Mouse (Mus musculus) neural tube, embryonic 10.5 days (tissue): ENCODE measurements at regions not wholly inside any gene's neighbourhood (a gene's known extent, or its start where the extent isn't known, plus 50 kb on each side); places are given as distances from the start of the nearest gene placed in this dataset.

Source experiments
- DNase-seq: peaks from one replicate; pipeline ENCODE4 v3.0.0-alpha.2; 2017; ENCODE audit warnings: low spot score; ENCODE audit errors: extremely low spot score

DNA sequence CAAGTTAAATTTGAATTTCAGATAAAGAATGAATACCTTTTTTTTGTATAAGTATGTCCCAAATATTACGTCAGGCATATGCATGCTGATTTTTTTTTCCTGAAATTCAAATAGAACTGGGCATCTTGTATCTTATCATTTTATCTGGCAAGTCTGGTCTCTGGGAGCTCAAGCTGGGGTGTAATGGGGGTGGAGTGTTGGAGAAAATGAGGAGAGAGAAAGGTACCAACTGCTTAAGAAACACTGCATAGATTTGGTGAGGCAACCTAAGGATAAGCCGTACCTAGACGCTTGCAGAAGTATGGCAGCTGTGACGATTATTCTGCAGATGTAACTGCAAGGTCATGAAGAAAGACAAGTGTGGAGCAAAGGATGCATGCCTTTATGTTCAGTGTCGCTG, 601.7 kb downstream of the Bcl11a start:
- DNase-seq = no peak

DNA sequence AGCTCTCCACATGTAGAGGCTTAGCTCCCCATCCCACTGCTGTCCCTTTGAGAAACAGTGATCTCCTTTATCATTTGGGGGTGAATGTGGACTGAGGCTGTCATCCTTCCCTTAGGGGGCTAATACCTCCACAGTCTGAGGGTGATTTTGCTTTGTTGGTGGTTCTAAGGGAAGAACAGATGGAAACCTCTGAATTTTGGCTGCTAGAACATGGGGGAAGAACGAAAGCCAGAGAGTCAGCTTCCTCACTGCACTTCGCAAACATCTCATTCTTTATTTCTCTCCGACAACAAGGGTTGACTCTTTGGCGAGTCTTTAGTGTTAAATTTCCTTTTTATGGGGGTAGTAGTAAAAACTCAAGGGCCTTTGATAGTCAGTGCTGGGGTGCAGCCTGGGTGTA, 604.6 kb downstream of the Bcl11a start:
- no peak for DNase-seq

DNA sequence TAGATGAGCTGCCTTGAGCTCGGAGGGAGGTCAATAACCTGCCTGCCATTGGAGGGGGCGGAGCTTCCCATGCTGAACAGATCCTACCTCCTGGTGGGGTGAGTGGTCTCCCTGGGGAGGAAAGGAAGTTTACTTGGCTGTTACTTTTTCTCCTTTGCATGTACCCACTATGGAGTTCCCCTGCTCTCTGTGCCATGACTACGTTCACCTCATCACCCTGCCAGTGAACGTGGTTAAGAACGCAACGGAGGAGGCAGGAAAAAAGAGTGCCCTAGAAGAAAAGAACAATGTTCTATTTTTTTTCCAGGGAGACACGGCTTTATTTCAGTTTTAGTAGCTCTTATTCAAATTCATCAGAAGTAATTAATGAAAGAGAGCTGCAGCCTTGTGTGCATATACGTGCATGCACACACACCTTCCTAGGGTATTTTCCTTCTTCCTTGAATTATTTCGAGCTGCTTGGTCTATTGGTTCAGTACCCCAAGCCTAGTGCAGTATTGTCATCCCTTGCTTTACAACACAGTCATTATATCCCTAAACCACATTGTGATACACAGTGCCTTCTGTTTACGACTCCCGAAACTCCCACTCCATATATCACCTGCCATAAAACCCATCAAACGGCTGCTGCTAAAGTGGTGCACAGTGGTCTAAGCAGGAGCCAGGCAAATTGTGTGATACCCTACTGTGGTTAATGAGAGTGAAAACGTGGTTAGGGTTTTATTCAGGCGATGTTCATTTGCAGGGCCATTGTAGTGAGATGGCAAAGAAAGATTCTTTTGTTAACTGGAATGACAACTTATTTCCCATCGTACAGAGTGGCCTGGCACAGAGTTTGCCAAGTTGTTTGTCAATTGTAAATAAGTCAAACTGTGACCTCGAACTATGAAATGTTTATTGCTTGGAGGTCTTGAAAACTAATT, 608.0 kb downstream of the Bcl11a start:
- no peak for DNase-seq

DNA sequence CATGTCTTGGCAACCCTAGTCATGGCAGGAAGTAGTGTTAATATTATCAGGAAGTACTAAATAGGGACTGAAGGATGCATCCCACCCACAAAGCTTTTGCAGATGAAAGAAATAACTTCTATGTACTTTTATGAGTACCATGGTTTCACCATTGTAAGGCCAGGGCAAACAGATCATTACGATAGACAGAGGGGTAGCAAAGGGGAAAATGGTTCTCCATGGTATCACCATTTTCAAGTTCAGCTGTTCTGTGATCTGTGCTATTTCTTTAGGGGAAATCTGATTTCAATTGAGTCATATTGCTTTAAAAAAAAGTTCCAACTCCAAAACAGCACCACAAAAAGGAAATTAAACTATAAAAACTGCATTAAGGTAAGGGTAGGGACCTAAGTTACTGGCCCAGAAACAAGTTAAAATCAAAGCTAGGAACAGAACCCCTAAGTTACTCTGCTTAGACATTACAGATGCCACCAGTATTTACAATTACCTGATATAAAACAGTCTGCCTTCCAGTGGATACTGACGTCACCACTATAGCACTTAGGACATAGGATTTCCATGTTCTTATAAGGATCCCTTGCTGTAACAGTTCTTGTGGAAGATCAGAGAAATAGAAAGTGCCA, 610.4 kb downstream of the Bcl11a start:
- no peak for DNase-seq

DNA sequence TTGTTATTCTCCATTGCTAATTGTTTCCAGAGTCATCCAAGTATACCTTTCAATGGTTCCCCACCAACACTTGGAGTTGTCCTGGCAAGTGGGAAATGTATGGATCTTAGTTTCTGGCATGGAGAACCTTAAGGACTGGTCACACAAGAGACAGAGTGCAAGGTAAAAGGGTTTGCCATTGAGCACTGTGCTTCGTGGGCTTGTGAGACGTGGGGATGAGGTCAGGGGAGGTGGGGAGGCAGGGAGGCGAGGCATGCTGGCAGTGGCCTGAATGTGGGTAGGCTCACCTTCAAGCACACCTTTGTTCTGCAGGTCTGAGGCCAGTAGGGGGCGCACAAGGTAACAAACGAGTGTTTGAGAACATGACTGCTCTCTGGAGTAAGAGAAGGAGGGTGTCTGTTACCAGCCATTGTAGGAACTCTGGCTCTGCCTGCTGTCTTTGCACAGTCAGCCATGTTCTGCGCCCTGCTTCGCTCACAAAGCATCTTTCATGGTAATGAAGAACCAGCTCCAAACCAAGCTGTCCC, 612.0 kb downstream of the Bcl11a start:
- peak; percentile 48 for DNase-seq

DNA sequence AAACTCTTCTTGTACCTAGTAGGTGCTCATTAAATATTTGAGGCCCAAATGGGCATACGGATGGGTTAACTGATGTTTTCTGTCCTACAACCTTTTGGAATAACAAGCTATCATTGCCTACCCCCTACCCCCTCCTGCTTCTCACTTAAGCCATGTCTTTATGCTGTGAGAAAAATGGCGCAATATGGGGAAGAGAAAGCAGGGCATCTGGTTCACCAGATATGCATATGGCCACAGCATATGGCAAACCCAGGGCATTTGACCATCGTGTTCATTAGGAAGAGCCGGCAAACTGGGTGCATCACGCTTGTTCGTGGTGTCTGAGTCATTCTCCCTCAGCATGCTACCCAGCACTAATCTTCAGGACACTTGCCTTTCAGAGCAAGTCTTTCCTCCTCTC, 616.1 kb downstream of the Bcl11a start:
- DNase-seq = no peak

DNA sequence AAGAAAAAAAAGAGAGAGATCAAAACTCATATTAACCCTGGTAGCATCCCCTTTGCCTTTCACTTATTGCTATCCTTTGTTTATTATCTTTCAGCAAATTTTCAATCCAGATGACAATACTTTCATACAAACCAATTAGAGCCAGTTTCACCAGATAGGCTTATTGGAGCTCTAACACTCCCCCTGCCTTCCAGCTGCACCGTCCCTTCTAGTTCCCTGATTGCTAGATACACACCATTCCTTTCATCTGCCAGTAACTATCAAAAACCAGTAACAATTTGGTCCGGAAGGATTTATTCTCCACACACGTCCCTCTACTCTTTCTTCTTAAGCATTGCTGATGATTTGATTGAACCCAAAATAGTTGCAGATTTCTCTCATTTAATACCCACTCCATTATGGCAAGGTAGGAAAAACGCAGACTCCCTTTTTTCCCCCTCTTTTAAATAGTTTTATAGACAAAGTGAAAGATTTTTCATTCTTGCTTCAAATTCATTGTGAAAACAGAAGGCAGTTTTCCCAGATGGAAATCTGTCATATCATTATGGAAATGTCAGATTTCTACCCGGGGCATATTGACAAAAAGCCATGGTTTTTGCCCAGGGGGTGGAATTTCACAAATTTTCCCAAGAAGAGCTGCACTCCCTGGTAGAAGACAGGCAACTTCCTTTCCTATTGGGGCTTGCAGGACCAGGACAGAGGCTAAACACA, 617.3 kb downstream of the Bcl11a start:
- DNase-seq = no peak

DNA sequence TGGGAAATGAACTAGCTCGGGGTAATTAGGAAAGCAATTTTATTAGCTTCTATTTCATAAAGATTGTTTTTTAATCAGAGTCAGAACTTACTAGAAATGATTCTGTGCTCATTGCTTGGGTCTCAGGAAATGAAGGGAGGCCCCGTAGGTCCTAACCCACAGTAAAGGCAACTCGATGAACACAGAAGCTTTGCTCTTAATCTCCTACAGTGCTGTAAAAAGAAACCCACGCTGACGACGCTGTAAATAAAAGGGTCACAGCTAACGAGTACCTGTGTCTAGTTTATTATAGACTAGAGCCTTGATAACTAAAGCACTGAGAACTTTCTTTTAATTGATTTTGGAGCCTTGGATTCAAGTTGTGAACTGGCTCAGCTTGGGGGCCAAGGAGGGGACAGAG, 618.7 kb downstream of the Bcl11a start:
- no peak for DNase-seq

DNA sequence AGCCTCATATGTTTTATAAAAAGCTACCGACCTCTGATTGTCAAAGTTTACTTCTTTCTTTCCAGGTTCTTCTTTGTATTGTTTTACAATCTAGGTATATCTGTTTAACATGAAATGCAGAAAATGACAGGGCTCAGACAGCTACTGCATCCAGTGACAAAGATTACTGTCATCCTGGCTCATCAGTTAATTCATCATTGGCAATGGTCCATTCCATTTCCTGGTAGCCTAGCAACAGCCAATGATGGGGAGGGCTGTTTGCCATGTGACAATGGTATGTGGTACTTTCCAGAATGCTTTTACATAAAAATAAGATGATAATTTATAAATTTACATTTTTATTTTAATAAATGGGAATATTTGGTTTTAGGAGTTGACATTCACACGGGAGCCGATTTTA, 630.9 kb downstream of the Bcl11a start:
- DNase-seq = no peak

DNA sequence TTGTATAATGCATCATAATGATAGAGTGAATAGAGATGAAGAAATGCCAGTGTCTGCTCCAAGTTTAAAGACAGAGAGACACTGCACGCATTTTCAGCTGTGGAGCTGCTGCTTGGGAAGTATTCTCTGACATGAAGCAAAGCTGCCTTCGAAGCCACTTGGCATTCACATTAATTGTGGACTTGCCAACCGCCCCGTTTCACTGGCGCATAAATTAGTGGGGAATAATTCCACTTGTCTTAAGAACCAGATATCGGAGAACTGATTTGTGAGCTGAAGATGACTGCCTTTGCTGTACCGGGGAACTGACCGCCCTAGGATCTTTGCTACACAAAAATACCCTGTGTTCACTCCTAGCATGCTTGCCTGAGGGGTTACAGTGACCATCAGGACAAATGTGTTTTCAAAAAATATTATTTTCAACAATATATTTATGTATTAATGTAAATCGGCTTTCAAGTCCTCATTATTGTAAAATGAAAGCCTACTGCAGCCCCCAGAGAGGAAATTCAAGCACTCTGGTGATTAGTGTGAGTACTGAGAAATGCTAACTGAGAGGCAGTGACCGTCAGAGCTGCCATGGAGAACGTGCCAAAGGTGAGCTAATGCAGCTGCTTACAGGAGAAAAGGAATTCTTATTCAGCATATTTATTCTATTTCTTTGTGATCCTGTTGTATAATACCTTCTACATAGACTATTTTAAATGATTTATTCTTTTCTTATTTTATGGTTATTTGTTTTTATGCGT, 638.9 kb downstream of the Bcl11a start:
- DNase-seq = no peak

DNA sequence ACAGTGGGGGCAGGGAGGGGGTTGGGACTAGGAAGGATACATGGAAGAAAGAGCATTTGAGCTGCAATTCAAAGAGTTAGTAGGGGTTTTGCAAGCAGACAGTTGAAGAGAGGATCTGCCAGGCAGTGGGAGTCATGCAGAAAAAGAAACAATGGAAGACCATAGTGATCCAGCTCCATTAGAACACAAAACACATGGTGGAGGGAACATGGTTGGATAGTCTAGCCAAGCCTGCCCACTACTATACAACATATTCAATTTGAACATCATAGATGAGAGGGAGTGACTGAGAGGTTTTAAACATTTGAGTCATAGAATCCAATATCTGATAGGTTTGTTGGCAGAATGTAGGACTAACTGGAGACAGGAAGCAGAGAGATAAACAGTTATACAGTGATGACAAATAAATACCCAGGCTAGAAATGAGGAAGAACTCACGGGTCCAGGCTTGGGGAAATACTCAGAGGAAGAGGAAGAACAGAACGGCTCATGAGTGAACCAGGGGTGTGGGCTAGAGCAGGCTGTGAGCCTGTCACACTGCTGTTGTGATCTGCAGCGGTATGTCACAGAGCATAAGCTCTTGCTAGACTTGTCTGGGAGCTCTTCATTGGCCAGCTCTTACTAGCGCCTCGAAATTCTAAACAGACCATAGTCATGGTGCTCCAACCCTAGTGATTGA, 646.5 kb downstream of the Bcl11a start:
- no peak for DNase-seq

DNA sequence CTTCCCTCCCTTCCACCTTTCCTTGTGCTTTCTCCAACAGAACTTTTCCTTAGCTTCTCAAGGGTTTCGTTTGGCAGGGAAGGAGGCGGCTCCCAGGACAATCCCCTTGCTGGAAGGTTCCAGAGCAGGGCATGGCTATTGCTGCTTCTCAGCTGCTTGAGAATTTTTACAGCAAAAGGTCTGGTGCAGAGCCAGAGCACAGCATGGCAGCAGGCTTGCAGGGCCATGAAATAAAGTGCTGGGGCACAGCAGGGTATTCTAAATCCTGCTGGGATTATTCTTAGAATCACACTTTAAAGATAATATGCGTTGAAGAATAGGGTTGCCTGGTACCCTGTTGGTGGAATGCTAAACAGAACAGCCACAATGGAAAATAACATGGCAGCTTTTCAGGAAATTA, 648.5 kb downstream of the Bcl11a start:
- DNase-seq = no peak

DNA sequence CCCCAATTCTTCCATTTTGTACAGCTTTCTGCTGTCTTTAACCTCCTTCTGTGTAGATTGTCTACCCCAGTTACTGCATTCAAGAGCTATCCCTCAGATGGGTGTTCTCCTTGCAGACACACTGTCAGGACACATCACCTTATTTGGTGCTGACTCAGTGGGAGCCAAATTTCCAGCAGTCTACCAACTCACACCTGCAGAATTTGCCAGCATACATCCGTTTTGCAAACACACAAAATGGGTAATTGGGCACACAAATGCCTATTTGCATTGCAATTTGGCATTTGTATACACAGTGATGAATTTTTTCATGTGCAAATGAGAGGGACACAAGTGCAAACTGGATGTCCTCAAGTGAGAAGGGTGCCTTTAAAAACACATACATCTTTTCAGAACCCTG, 649.5 kb downstream of the Bcl11a start:
- no peak for DNase-seq

DNA sequence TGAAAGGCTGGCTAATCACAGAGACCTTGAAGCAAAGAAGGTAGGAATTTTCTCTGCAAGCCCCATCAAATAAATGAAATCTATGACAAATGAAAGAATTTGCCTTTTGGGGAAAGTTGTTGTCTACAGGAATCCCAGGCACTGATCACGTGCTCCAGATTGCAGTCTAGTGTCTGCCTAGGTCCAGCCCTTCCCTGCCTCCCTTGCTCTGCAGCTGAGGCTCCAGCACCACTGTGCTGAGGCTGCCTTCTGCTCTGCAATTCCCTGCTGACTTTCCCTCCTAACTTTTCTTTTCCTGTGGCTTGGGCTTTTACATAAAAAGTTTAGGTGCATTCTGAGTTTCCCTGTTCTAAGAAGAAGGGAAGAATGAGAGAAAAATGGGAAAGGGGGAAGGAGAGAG, 653.6 kb downstream of the Bcl11a start:
- no peak for DNase-seq

DNA sequence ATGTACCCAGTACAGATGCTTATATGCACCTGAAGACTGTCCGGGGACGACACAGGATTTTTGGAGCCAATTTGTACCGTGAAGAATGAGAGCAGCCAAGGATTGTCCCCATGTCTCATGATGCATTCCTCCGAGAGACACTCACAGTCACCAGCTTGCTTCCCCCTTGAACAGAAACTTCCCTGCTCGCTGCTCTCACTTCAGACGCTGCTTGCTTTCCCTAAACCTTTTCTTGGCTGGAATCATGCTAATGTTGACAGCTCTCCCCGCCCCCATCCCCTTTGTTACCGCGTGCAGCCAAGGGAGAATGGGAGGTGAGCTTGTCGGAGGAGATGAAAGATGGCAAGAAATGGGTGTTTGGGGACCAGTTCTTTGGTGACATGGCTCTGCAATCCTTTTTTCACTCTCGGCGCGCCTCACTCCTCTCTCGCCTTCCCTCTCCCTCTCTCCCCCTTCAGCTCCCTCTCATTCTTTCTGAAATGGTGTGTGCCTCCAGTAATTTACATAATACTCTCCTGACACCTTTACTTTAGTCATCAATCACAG, 661.9 kb downstream of the Bcl11a start:
- peak; percentile 38 for DNase-seq

DNA sequence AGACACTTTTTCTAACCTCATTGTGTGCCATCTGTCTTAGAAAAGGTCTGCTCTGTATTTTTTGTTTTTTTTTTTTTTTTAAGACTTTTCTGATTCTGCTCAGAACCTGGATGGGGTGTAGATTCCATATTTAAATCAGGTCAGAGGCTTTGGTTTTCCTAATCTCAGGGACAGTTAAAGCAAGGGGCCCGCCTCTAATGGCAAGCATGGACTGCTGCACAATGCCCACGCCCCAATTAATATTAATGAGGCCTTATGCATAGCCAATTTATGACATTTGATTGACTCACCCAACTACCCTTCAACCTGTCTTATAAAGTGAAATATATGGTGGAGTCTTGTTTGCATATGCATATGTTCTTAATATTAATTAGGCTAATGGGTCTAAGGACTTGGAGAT, 662.6 kb downstream of the Bcl11a start:
- no peak for DNase-seq

DNA sequence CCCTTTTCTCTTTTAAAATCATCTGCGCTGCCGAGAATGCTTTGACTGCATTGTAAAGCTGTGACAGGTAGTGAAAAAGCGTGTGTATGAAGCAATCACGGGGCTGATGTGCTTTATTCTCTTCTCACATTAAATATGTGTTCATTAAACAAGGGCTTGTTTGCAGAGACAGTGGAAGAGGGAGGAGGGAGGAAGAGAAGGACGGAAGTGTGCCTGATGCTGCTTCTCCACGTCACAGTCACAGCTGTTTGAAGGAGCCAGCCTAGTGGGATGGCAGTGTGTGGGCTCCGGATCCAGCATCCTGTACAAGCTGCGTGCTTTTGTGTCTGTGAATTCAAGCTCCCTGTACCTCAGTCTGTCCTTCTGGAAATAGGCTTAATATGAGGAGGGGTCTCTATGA, 664.7 kb downstream of the Bcl11a start:
- DNase-seq = no peak

DNA sequence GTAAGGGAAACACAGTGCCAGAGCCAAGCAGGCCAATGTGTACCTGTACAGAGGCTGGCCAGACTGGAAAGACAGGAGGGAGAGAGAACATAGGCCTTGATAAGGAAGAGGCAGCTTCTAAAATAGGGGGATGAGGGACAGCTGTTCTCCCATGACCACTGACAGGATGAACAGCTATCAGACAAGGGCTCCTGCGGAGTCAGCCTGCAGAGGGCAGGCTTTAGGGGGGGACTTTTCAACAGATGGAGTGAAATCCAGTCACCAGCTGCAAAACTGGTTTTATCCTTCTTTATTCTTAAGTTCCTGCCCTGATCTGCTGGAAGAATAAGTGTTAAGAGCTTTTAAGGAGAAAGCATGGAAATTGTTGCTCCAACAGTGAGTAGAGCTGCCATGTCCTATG, 665.6 kb downstream of the Bcl11a start:
- no peak for DNase-seq

DNA sequence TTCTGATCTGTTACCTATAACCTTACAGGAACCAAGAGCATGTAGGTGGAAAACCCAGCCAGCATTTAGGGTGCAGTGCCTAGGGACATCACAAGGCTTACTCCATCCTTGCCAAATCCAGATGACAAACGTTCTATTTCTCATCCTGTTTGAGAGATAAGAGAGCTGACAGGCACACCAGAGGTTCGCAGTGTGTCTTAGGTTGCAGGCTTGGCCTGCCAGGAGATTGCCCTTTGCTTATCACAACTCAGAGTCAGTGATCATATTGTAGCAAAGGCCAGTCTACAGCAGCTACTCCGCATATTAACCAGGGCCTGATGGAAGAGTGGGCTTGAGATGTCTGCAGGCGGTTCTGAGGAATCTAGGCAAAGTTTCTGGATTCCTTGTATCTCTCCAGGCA, 668.0 kb downstream of the Bcl11a start:
- DNase-seq = no peak

DNA sequence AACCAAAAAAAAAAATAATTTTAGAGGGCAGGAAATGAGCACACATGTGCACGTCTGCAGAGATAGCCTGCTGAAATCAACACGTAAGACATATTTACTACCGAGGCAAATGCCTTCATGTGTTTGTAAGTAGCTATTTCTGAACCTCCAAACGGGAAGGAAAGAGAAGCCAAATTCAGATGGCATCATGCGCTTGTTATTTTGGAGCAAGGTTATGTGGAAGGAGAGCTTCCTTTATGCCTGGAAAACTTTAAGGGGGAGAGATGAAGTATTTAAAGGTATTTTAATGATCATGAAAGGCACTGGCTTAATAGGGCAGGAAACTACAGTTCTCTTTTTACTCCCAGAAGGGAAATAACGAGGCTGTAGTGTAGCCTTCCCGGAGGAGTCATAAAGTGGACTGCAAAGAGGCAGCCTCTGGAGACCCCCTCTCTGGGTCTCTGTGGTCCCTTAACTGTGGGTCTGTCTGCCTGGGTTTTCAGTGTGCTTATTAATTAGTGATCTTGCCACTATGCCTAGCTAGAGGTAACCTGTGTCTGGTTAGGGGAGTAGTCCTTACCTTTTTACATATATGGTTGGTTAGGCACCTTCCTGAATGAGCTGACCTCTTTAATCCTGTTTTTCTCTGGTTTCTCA, 672.4 kb downstream of the Bcl11a start:
- no peak for DNase-seq
